Mouse (Mus musculus) thymus, postnatal 0 days (tissue): Measurements from ENCODE around the gene Dmpk. TPM values are rescaled to one million over a fixed set of nuclear protein-coding genes. Genes with fewer than 3 reads are reported as not detected.

Experiments
- DNase-seq: peaks from one replicate; pipeline ENCODE4 v3.0.0-alpha.2; 2015; ENCODE audit warnings: low spot score
- polyA plus RNA-seq: library from polyadenylated mRNA; unstranded; fragments of >200 nt; fragmentation: Nextera tagmentation; extraction: Ambion mirVana; gene quantifications from 2 replicates; pipeline ENCODE4 v1.2.1, GENCODE M21; 2015

Gene Dmpk
- polyA plus RNA-seq, 1 experiment from 2014 or later, result 2.8 TPM

DNA sequence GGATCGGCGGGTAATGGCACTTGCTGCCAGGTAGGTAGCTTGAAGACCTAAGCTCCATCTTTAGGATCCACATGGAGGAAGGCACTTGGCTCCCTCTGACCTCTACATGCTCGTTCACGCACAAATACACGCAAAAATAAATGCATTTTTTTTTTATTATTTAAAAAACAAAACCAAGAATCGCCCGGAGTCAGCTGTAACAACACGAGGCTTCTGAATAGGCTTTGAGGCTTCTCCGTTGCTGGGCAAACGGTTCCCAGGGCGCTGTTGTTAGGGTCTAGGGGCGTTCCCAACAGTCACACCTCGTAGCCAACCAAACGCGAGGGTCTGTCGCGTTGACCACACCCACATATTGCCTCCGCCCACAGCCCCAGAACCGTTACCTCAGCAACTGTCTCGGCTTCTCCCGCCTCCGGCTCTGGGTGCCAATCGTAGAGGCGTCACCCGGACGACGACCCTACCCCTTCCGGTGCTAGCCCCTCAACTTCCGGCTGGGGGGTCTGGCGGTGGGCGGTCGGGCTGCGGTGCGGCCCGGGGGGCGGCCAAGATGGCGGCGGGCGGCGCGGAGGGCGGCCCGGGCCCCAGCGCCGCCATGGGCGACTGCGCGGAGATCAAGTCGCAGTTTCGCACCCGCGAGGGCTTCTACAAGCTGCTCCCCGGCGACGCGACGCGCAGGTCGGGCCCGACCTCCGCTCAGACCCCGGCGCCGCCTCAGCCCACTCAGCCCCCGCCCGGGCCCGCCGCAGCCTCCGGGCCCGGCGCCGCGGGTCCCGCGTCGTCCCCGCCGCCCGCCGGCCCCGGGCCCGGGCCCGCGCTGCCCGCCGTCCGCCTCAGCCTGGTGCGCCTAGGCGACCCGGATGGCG is 7.7 kb upstream of the Dmpk start, which contains the start of gene Dmwd:
Dmwd (plus strand) TSS at position 505 of the 863 bp plus-strand sequence.
- DNase-seq, result peak; percentile 97

DNA sequence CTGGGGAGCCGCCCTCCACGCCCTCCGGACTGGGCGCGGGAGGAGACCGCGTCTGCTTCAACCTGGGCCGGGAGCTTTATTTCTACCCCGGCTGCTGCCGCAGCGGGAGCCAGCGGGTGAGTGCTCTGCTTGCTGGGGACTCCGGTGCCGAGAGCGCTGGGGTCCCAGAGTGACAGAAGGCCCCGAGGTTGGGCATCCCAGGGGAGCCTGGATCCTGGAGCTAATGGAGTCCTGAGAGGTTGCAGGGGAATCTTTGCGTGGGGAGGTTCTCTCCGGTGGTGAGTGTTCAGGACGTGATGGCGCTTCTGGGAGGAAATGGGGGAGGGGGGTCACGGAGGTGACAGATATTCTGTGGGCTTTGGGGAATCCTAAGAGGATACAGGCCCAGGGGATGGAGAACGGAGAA is 7.1 kb upstream of the Dmpk start:
- DNase-seq, result no peak

- peak; percentile 83 for DNase-seq
Observed at GRCm38 (mm10) chr7:19077761-19078160, 5.9 kb upstream of the Dmpk start.

DNA sequence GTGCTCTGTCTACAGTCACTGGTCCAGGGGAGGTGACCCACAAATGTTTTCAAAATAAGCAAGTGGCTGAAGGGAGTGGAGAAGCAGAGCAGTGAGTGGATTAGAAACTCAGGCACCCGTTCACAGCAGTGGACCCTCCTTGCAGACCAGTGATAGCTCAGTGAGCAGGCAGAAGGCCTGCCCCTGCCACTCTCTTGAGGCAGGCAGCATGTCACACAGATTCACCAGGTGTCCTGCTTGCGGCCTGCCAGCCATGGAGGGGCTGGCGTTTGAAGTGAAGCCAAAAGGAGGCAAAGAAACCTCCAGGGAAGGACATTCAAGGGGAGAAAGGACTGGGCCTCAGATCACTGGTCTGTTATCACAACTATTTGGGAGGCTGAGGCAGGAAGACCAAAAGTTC is 4.9 kb upstream of the Dmpk start:
- no peak for DNase-seq

GRCm38 (mm10) chr7:19080451-19080950 is 3.1 kb upstream of the Dmpk start:
- DNase-seq, result no peak

GRCm38 (mm10) chr7:19082171-19082570 is 1.5 kb upstream of the Dmpk start:
- DNase-seq, result no peak

- DNase-seq, result no peak
Observed at GRCm38 (mm10) chr7:19083096-19083495, 553 bp upstream of the Dmpk start.

GRCm38 (mm10) chr7:19084277-19084771 is 675 bp downstream of the Dmpk start:
- no peak for DNase-seq

GRCm38 (mm10) chr7:19084921-19085473 is 1.3 kb downstream of the Dmpk start:
- no peak for DNase-seq

DNA sequence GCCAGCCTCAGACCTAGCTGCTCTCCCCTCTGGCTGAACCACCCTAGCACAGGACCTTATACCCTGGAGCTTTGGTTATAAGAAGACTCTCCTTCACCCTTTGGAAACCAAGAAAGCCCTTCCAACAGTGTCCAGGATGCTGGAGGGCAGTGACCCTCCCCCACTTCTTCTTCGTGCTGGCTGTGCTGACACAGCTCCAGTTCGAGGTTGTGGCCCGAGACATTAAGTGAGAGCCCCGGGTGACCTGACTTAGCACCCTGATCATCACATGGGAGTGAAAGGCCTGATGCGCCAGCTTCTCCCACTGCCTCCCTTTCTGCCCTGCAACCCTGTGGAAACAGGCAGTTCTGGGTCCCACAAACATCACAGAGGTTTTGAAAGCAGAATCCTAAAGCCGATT is 1.8 kb downstream of the Dmpk start:
- DNase-seq, result no peak

GRCm38 (mm10) chr7:19086042-19086441 is 2.4 kb downstream of the Dmpk start:
- DNase-seq, result no peak

DNA sequence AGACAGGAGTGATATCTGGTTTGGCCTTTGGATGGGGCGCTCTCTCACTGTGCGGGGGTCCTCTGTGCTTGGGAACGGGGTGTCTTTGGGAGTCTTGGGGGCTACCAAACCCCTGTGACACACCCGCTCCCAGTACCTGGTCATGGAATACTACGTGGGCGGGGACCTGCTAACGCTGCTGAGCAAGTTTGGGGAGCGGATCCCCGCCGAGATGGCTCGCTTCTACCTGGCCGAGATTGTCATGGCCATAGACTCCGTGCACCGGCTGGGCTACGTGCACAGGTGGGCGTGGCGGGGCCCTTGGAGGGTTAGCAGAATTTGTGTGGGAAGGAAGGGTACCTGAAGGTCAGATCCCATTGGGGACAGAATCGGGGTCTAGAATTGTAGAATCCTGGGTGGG is 3.1 kb downstream of the Dmpk start:
- DNase-seq, result no peak

DNA sequence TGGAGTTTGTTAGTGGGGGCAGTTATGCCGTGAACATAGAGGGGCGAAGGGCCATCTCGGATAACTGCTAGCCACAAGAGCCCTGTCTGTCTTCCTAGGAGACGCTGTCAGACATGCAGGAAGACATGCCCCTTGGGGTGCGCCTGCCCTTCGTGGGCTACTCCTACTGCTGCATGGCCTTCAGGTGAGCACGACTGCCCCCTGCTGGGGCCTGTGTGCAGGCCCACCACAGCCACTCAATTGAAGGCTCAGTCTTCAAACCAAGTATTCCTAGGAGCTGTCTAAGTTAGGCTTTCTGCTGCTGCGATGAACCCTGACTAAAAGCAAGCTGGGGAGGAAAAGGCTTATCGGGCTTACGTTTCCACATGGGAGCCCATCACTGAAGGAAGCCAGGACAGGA is 5.2 kb downstream of the Dmpk start:
- peak; percentile 77 for DNase-seq

GRCm38 (mm10) chr7:19091913-19092312 is 8.3 kb downstream of the Dmpk start:
- no peak for DNase-seq

GRCm38 (mm10) chr7:19092381-19093173 is 8.9 kb downstream of the Dmpk start:
- no peak for DNase-seq

DNA sequence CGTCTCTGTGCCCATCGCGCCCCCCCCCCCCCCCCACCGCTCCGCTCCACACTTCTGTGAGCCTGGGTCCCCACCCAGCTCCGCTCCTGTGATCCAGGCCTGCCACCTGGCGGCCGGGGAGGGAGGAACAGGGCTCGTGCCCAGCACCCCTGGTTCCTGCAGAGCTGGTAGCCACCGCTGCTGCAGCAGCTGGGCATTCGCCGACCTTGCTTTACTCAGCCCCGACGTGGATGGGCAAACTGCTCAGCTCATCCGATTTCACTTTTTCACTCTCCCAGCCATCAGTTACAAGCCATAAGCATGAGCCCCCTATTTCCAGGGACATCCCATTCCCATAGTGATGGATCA is 9.5 kb downstream of the Dmpk start:
- DNase-seq, result peak; percentile 89

DNA sequence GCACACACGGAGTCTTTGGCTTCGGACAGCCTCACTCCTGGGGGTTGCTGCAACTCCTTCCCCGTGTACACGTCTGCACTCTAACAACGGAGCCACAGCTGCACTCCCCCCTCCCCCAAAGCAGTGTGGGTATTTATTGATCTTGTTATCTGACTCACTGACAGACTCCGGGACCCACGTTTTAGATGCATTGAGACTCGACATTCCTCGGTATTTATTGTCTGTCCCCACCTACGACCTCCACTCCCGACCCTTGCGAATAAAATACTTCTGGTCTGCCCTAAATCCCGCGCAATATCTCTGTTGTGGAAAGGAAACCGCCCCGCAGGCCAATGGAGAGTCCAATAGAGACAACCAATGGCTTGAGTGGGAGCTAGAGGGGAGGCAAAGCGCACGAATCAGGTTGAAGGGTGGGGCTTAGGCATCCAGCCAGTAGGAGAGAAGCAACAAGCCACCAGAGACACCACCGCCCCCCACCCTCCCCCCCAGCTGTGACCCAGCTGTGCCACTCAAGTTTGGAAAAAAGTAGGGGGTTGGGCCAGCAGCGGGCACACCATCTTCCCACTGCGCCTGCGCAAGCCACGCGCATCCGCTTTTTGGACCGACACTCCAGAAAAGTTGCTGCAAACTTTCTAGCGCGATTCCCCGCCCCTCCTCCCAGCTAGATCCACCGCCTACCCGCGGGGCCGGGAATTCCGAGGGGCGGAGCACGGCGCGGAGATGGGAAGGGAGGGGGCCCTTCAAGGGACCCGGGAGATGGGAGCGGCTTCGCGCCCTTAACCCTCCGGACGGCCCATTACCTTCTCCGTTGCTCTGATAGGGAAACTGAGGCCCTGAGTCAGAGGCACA is 10.1 kb downstream of the Dmpk start:
- peak; percentile 97 for DNase-seq

- DNase-seq, result peak; percentile 66
Observed at GRCm38 (mm10) chr7:19094471-19094825, 10.8 kb downstream of the Dmpk start, which contains the start of gene Six5. Gene Six5 (plus strand): TSS chr7:19094594.

GRCm38 (mm10) chr7:19094826-19095750 is 11.4 kb downstream of the Dmpk start:
- peak; percentile 48 for DNase-seq

DNA sequence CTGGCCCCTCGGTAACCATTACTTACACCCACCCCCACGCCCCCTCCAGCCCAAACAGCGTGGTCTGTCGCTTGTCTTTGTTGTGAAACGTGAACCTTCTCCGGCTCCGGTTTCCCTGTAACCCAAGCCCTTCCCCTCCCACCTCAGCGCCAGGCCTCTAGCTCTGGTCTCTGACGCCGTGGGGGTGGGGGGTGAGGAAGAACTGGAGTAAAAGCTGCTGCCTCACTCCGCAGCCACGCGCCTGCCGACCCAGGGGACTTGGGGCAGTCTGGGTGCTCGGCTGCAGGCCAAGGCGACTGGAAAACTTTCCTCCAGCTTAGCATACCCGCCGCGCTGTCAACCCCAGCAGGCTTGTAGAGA is 12.1 kb downstream of the Dmpk start:
- no peak for DNase-seq
